Mouse (Mus musculus) stomach, embryonic 15.5 days (tissue): ENCODE data around the gene Lrrc1. TPM values are rescaled to one million over a fixed set of nuclear protein-coding genes. Genes with fewer than 3 reads are reported as not detected.
A peak's percentile ranks its signal among the peaks of the same experiment; 100 is the strongest.

ENCODE experiments used
- ATAC-seq: fragments of 200-750 bp; cut with Nextera tagmentation; 2 replicates; pipeline ENCODE4 v1.8.0; 2017; ENCODE audit warnings: low read depth, moderate number of reproducible peaks, moderate TSS enrichment; ENCODE audit not compliant: insufficient read depth, low FRiP score
- H3K27ac ChIP-seq: fragments of 300-500 bp; sonication (generic); 2 replicates; pipeline ENCODE4 v1.5.1; 2015; ENCODE audit warnings: mild to moderate bottlenecking, inconsistent platforms
- H3K27me3 ChIP-seq: fragments of 300-500 bp; sonication (generic); replicated peaks from 2 replicates; pipeline ENCODE4 v1.6.1; 2015; ENCODE audit warnings: inconsistent platforms
- H3K36me3 ChIP-seq: fragments of 300-500 bp; sonication (generic); 2 replicates; pipeline ENCODE4 v1.6.1; 2015; ENCODE audit warnings: inconsistent platforms
- H3K4me1 ChIP-seq: fragments of 300-500 bp; sonication (generic); 2 replicates; pipeline ENCODE4 v1.6.1; 2015; ENCODE audit warnings: inconsistent platforms
- H3K4me2 ChIP-seq: fragments of 300-500 bp; sonication (generic); 2 replicates; pipeline ENCODE4 v1.6.1; 2015; ENCODE audit warnings: mild to moderate bottlenecking, inconsistent platforms
- H3K4me3 ChIP-seq: fragments of 300-500 bp; sonication (generic); replicated peaks from 2 replicates; pipeline ENCODE4 v1.5.1; 2015; ENCODE audit warnings: inconsistent platforms
- H3K9ac ChIP-seq: fragments of 300-500 bp; sonication (generic); 2 replicates; pipeline ENCODE4 v1.6.1; 2015; ENCODE audit warnings: inconsistent platforms
- H3K9me3 ChIP-seq: fragments of 300-500 bp; sonication (generic); 2 replicates; pipeline ENCODE4 v1.6.1; 2016; ENCODE audit warnings: inconsistent platforms
- WGBS: fragments of 180-500 bp; shearing (Covaris S2); methylation state at CpG from one replicate; pipeline ENCODE4 v1.1.7; 2015; 5-methylcytosine and 5-hydroxymethylcytosine counted together
- polyA plus RNA-seq: library from polyadenylated mRNA; unstranded; fragments of >200 nt; fragmentation: Nextera tagmentation; extraction: Ambion mirVana; gene quantifications from 2 replicates; pipeline ENCODE4 v1.2.1, GENCODE M21; 2015

The Lrrc1 gene
- polyA plus RNA-seq, 1 experiment from 2014 or later: 17.5 TPM

DNA sequence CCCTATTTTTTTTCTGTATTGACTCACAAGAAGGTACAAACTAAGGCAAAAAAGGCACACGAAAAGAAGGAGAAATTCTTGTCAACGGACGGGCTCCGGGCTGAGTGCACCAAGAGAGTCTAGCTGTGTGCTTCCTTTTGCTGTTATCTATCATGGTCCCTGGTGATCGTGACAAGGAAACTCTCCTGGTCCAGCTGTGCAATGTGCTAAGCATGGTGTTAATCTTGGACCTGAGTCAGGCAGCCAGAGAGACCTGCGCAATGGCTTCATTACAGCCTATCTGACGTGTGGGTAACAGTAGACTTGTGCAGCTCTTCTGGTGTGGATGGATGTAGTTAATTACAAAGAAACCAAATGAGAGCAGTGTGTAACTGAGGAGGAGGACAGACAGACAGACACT lies 50.4 kb downstream of the Lrrc1 start:
- Histone ChIP-seq H3K4me3 (no peak overlapping the region), H3K27me3 (no peaks in the 10 kb centered on the region), H3K4me2 (no peak overlapping the region), H3K9me3 (no peaks in the 10 kb centered on the region), H3K36me3 (no peaks in the 10 kb centered on the region), H3K27ac (no peak overlapping the region), H3K4me1 (0 out of 2 replicates have a peak, but pooled peaks cover 7% of the 10 kb centered on the region), H3K9ac (no peak overlapping the region)
- WGBS: 88% methylated on average over 7 of the region's 7 CpGs
- no peak for ATAC-seq

- ATAC-seq: no peak
- Histone ChIP-seq H3K27me3 (no peaks in the 10 kb centered on the region), H3K4me1 (peaks cover 10% of the 10 kb centered on the region; the same call in 1 of the 2 replicates), H3K9me3 (no peaks in the 10 kb centered on the region), H3K36me3 (no peaks in the 10 kb centered on the region), H3K27ac (no peak overlapping the region), H3K4me3 (no peak overlapping the region), H3K4me2 (no peak overlapping the region), H3K9ac (no peak overlapping the region)
- WGBS: 78% methylated on average over 11 of the region's 11 CpGs
Observed at GRCm38 (mm10) chr9:77488611-77489010, 56.1 kb downstream of the Lrrc1 start.

DNA sequence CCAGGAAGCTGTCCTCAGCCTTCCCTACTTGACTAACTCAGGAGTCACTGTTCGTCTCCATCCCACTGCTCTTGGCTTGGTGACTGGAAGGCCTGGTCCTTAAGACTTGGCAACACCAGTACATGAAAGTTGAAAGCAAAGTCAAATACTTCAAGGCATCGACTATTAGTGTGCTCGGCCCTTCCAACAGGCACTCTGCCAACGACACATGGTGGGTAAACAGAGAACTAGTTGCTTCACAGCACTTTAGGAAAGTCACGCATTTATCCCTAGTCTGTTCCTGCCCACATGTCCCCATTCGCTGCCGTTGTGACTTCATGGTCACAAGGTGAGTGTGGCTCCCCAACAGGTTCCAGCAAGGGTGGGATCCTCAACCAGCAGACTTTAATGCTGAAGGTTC lies 57.2 kb downstream of the Lrrc1 start:
- no peak; the same call in 1 of the 2 replicates for ATAC-seq
- 69% methylated on average over 7 of the region's 7 CpGs for WGBS

DNA sequence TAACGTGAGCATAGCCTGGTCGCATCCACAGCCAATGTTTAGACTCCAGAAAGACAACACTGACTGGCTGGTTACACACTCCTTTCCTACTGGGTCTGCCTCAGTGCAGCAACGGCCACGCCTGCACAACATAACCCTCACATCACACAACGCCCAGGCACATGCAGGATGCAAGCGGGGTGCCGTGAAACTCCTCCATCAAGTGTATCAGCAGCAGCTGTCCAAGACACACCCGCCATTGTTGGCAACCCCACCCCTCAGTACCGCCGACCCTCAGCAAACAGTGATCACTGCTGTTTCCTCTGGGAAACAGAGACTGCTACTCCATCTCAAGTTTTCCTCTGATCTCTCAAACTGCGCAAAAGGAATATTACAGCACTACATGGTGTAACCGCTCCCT lies 58.8 kb downstream of the Lrrc1 start:
- Histone ChIP-seq H3K4me1 (peaks cover 30% of the 10 kb centered on the region), H3K4me3 (no peak overlapping the region), H3K27me3 (no peaks in the 10 kb centered on the region), H3K36me3 (no peaks in the 10 kb centered on the region), H3K9ac (no peak overlapping the region), H3K9me3 (no peaks in the 10 kb centered on the region), H3K27ac (no peak overlapping the region), H3K4me2 (no peak overlapping the region)
- WGBS: 55% methylated on average over 12 of the region's 12 CpGs
- ATAC-seq: no peak

More for the DNA sequence above, 57.2 kb downstream of the Lrrc1 start:
- Histone ChIP-seq H3K27me3 (no peaks in the 10 kb centered on the region), H3K4me2 (no peak overlapping the region), H3K27ac (no peak overlapping the region), H3K4me1 (peaks cover 17% of the 10 kb centered on the region; the same call in 1 of the 2 replicates), H3K4me3 (no peak overlapping the region), H3K9me3 (no peaks in the 10 kb centered on the region), H3K36me3 (no peaks in the 10 kb centered on the region), H3K9ac (no peak overlapping the region)

DNA sequence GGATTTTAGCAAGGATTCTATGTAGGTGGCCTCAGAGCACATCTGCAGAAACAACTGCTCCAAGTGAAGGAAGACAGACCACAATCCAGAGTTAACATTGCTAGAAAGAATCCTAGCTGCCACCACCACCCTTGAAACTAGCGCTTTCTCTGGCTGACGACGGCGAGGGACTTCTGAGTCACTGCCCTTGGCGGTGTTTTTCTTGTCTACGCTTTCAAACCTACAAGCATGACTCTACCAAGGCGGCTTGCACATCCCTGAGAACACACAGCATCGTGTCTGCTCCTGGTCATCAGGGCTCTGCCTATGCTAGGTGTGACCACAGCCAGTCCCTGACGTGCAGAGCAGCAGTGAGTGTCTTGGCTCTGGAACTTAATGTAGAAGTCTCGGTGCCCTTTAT lies 59.9 kb downstream of the Lrrc1 start:
- ATAC-seq: no peak
- Histone ChIP-seq H3K27me3 (no peaks in the 10 kb centered on the region), H3K36me3 (no peaks in the 10 kb centered on the region), H3K4me1 (peaks cover 36% of the 10 kb centered on the region), H3K4me3 (no peak overlapping the region), H3K9ac (no peak overlapping the region), H3K27ac (no peak overlapping the region), H3K9me3 (no peaks in the 10 kb centered on the region), H3K4me2 (no peak overlapping the region)
- 84% methylated on average over 10 of the region's 10 CpGs for WGBS

DNA sequence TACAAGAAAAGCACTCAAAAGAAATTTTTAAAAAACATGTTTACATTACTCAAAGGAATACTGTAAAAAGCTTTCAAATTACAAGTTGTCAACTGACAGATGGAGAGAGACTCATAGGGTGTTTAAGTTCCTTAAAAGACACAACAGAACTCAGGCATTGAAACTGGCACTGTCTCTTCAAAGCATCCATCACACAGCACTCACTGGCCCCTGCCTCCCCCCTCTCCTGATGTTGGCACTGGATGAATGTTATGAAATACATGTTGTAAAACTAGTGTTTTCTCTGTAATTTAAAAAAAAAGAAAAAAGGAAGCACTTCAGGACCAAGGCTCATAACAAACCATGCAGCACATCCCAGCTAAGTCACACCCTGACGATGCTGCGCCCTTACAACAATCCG lies 61.1 kb downstream of the Lrrc1 start:
- WGBS: 85% methylated on average over 3 of the region's 3 CpGs
- H3K4me1 ChIP-seq: peaks cover 36% of the 10 kb centered on the region
- H3K27me3 ChIP-seq: no peaks in the 10 kb centered on the region
- no peak for ATAC-seq
- H3K4me2 ChIP-seq: no peak overlapping the region
- no peaks in the 10 kb centered on the region for H3K9me3 ChIP-seq
- H3K4me3 ChIP-seq: no peak overlapping the region
- no peak overlapping the region for H3K9ac ChIP-seq
- H3K27ac ChIP-seq: no peak overlapping the region
- H3K36me3 ChIP-seq: no peaks in the 10 kb centered on the region

GRCm38 (mm10) chr9:77482281-77482680 lies 62.4 kb downstream of the Lrrc1 start:
- no peaks in the 10 kb centered on the region for H3K36me3 ChIP-seq
- no peaks in the 10 kb centered on the region for H3K9me3 ChIP-seq
- no peak overlapping the region for H3K9ac ChIP-seq
- peak; percentile 89 for ATAC-seq
- H3K27me3 ChIP-seq: no peaks in the 10 kb centered on the region
- peak overlapping the region; percentile 60 for H3K27ac ChIP-seq
- peaks cover 36% of the 10 kb centered on the region for H3K4me1 ChIP-seq
- WGBS: 56% methylated on average over 5 of the region's 5 CpGs
- no peak overlapping the region for H3K4me3 ChIP-seq
- H3K4me2 ChIP-seq: no peak overlapping the region

DNA sequence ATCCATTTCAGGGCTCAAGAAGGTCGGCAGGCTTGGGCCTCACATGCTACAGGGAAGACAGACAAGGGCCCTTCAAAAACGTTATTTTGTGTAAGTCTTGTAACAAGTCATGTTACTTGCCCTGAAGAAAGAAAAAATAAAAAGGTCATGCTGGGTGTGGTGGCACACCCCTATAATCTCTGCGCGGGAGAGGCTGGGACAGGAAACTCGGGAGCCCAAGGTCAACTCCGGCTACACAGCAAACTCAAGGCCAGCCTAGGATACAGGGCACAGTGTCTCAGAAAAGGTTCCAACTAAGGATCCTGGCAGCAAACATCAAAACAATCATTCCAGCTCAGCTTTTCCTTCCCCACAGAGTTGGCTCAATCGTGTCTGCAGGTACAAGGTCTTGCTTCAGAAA lies 63.3 kb downstream of the Lrrc1 start:
- no peaks in the 10 kb centered on the region for H3K9me3 ChIP-seq
- no peaks in the 10 kb centered on the region for H3K27me3 ChIP-seq
- H3K4me1 ChIP-seq: peaks cover 32% of the 10 kb centered on the region
- H3K27ac ChIP-seq: peak overlapping the region; percentile 69; the same call in 1 of the 2 replicates
- ATAC-seq: no peak
- H3K4me3 ChIP-seq: no peak overlapping the region
- 21% methylated on average over 7 of the region's 7 CpGs for WGBS
- no peaks in the 10 kb centered on the region for H3K36me3 ChIP-seq
- 0 out of 2 replicates have a peak overlapping the region, but pooled peaks have one; percentile 10 for H3K4me2 ChIP-seq
- no peak overlapping the region for H3K9ac ChIP-seq

DNA sequence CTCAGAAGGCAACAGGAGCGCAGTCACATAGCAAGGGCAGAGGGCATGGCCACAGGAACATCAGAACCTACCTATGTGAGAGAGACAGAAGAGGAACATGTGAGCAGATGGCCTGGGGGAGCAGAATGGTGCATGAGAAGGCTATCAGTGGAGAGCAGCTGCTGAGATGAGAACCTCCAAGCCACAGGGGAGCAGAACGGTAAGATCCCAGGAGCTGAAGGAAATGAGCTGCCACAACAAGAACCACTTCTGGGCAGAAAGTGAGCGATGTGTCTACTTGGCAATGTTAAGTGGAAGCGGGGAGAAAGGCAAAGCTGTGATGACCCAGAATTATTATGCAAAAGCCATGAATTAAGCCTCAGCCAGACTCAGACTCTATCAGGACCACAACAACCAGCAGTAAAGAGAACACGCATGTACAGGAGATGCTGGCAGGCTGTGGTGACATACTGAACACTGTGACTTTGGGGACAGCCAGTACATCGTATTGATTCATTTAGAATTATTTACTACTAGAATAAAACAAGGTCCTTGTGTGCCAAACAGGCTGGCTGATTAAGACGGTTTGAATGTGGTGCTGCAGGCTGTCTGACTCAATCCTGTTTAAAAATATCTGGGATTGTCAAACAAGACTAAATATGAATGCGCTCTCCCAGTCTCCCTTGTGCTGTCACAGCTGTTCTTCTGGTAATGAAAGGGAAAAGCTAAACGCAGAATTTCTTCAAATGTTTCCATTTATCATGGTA lies 63.9 kb downstream of the Lrrc1 start:
- Histone ChIP-seq H3K4me2 (0 out of 2 replicates have a peak overlapping the region, but pooled peaks have one; percentile 10), H3K9ac (no peak overlapping the region), H3K36me3 (no peaks in the 10 kb centered on the region), H3K4me1 (peaks cover 27% of the 10 kb centered on the region), H3K9me3 (no peaks in the 10 kb centered on the region), H3K4me3 (no peak overlapping the region), H3K27me3 (no peaks in the 10 kb centered on the region), H3K27ac (peak overlapping the region; percentile 69; the same call in 1 of the 2 replicates)
- no peak for ATAC-seq
- WGBS: 38% methylated on average over 9 of the region's 9 CpGs

- no peak overlapping the region for H3K4me3 ChIP-seq
- H3K4me2 ChIP-seq: no peak overlapping the region
- ATAC-seq: no peak
- 82% methylated on average over 7 of the region's 7 CpGs for WGBS
- H3K27me3 ChIP-seq: no peaks in the 10 kb centered on the region
- no peaks in the 10 kb centered on the region for H3K36me3 ChIP-seq
- no peak overlapping the region for H3K27ac ChIP-seq
- H3K9me3 ChIP-seq: no peaks in the 10 kb centered on the region
- peaks cover 25% of the 10 kb centered on the region for H3K4me1 ChIP-seq
- H3K9ac ChIP-seq: no peak overlapping the region
Observed at GRCm38 (mm10) chr9:77480001-77480400, 64.7 kb downstream of the Lrrc1 start.

DNA sequence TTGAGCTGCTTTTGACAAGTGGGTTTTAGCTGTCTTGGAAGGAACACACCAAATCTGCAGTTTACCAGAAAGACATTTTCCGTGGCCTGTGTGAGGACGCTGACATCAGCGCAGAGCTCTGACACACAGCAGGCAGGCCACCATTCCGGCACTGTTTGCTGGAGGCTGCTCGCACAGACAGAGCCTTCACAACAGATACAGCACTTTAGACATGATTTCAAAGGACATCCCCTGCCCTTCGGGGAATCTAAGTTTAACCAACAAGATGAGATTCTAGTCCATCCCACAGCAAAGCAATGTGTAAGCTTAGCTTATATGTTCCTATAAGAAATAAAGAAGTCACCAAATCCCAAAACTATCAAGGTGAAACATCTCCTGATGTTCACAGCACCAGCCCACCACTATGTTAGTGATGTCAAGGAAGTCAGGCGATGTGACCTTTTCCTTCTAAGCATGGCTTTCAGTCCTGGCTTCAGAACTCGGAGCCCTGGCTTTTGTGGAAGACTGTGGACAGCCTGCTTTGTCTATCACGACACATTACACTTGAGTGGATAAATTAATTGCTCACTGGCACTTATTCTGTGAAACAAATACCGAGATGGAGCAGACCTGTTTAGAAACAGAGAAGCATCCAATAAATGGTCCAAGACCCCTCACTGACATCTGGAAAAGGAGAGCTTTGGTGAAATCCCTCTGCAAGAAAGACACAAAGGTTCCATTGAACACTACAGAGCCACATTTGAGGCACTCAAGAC lies 66.3 kb downstream of the Lrrc1 start:
- H3K9ac ChIP-seq: no peak overlapping the region
- H3K4me3 ChIP-seq: no peak overlapping the region
- 68% methylated on average over 10 of the region's 10 CpGs for WGBS
- no peaks in the 10 kb centered on the region for H3K36me3 ChIP-seq
- no peaks in the 10 kb centered on the region for H3K27me3 ChIP-seq
- ATAC-seq: no peak
- H3K4me1 ChIP-seq: peaks cover 25% of the 10 kb centered on the region
- H3K27ac ChIP-seq: no peak overlapping the region
- H3K4me2 ChIP-seq: no peak overlapping the region
- H3K9me3 ChIP-seq: no peaks in the 10 kb centered on the region

GRCm38 (mm10) chr9:77474535-77474934 lies 70.1 kb downstream of the Lrrc1 start:
- no peak overlapping the region for H3K4me2 ChIP-seq
- no peaks in the 10 kb centered on the region for H3K36me3 ChIP-seq
- H3K27ac ChIP-seq: no peak overlapping the region
- 0 out of 2 replicates have a peak, but pooled peaks cover 4% of the 10 kb centered on the region for H3K4me1 ChIP-seq
- no peaks in the 10 kb centered on the region for H3K27me3 ChIP-seq
- ATAC-seq: no peak
- no peaks in the 10 kb centered on the region for H3K9me3 ChIP-seq
- 86% methylated on average over 4 of the region's 4 CpGs for WGBS
- no peak overlapping the region for H3K4me3 ChIP-seq
- H3K9ac ChIP-seq: no peak overlapping the region
